Mouse (Mus musculus): Measurements from ENCODE around the gene Sdk2. TPM values are rescaled to one million over a fixed set of nuclear protein-coding genes. Genes with fewer than 3 reads are reported as not detected.

Sdk2 gene
- total and polyA plus RNA-seq, 3 experiments: 0.13 TPM; not detected in 2

- Histone ChIP-seq H3K27me3 (ENCODE audit: control insufficient read depth in 1 of 2, insufficient read depth in 2 of 2, low read length in 2 of 2) (no peaks in the 10 kb centered on the region), H3K4me1 (ENCODE audit: control insufficient read depth in 1 of 2, insufficient read depth in 2 of 2, low read length in 2 of 2) (no peaks in the 10 kb centered on the region), H3K79me2 (ENCODE audit: control insufficient read depth, insufficient read depth, low read length, poor library complexity) (no peaks in the 10 kb centered on the region), H3K4me3 (ENCODE audit: control insufficient read depth in 1 of 2, insufficient read depth in 1 of 2, low read depth in 2 of 2, low read length in 2 of 2) (no peak overlapping the region), H3K36me3 (ENCODE audit: control insufficient read depth in 1 of 2, insufficient read depth in 2 of 2, low read length in 2 of 2) (no peaks in the 10 kb centered on the region), H3K9ac (ENCODE audit: control insufficient read depth, low read depth, low read length, poor library complexity, severe bottlenecking) (no peak overlapping the region), H3K9me3 (replicated peaks; ENCODE audit: insufficient read depth, low read length) (no peaks in the 10 kb centered on the region), H3K27ac (ENCODE audit: control insufficient read depth, low read depth, low read length) (no peak overlapping the region)
- no peak for DNase-seq (ENCODE audit: low read depth, low spot score)
- TF ChIP-seq NRF1 (IDR thresholded peaks at IDR 0.05; ENCODE audit: insufficient read depth, low read depth, low read length, poor library complexity, severe bottlenecking) (no peak), UBTF (IDR thresholded peaks at IDR 0.05; ENCODE audit: borderline replicate concordance, insufficient read depth, low read depth, low read length) (no peak), HCFC1 (IDR thresholded peaks at IDR 0.05; ENCODE audit: low read depth, low read length) (no peak), MXI1 (IDR thresholded peaks at IDR 0.05; ENCODE audit: low read depth, low read length) (no peak), USF1 (IDR thresholded peaks at IDR 0.05; ENCODE audit: low read depth, low read length) (no peak), SIN3A (IDR thresholded peaks at IDR 0.05; ENCODE audit: low read length) (no peak), TBP (IDR thresholded peaks at IDR 0.05; ENCODE audit: low read depth, low read length) (no peak), ETS1 (IDR thresholded peaks at IDR 0.05; ENCODE audit: low read depth, low read length) (no peak), POLR2AphosphoS5 (IDR thresholded peaks at IDR 0.05; ENCODE audit: borderline replicate concordance, low read depth, low read length) (no peak), TAL1 (IDR thresholded peaks at IDR 0.05; ENCODE audit: low read length) (no peak)
Observed at GRCm38 (mm10) chr11:113888156-113888750, 178.6 kb downstream of the Sdk2 start.

- no peaks in the 10 kb centered on the region for H3K27me3 ChIP-seq (ENCODE audit: control insufficient read depth in 1 of 2, insufficient read depth in 2 of 2, low read length in 2 of 2)
- TF ChIP-seq SMC3 (IDR thresholded peaks at IDR 0.05; ENCODE audit: low read depth, low read length): no peak
- TF ChIP-seq MYB (IDR thresholded peaks at IDR 0.05; ENCODE audit: low read depth, low read length): no peak
- no peak for TF ChIP-seq NELFE (IDR thresholded peaks at IDR 0.05; ENCODE audit: low read depth, low read length)
- TF ChIP-seq MEF2A (IDR thresholded peaks at IDR 0.05; ENCODE audit: extremely low read depth, insufficient replicate concordance, low read depth, low read length, poor library complexity, severe bottlenecking): no peak
- TF ChIP-seq USF2 (IDR thresholded peaks at IDR 0.05; ENCODE audit: borderline replicate concordance in 1 of 2, insufficient read depth in 1 of 2, low read depth in 1 of 2, low read length in 2 of 2): no peak
- no peak for TF ChIP-seq ZKSCAN1 (IDR thresholded peaks at IDR 0.05; ENCODE audit: low read depth, low read length)
- TF ChIP-seq BHLHE40 (IDR thresholded peaks at IDR 0.05; ENCODE audit: borderline replicate concordance, low read depth, low read length): no peak
- no peak for TF ChIP-seq ZC3H11A (IDR thresholded peaks at IDR 0.05; ENCODE audit: low read depth, low read length)
- TF ChIP-seq MAFK (IDR thresholded peaks at IDR 0.05; ENCODE audit: borderline replicate concordance, low read depth, low read length): no peak
- no peak for TF ChIP-seq EP300 (IDR thresholded peaks at IDR 0.05; ENCODE audit: low read depth in 1 of 2, low read length in 2 of 2)
- no peak for TF ChIP-seq POLR2AphosphoS5 (IDR thresholded peaks at IDR 0.05; ENCODE audit: borderline replicate concordance, low read depth, low read length)
- no peak for TF ChIP-seq ELF1 (IDR thresholded peaks at IDR 0.05; ENCODE audit: low read depth, low read length)
- TF ChIP-seq POLR2AphosphoS2 (IDR thresholded peaks at IDR 0.05; ENCODE audit: low read length): no peak
- TF ChIP-seq TAL1 (IDR thresholded peaks at IDR 0.05; ENCODE audit: low read length): no peak
- TF ChIP-seq ZNF384 (IDR thresholded peaks at IDR 0.05; ENCODE audit: low read depth, low read length): no peak
- no peak for TF ChIP-seq ZMIZ1 (IDR thresholded peaks at IDR 0.05; ENCODE audit: low read depth, low read length)
- TF ChIP-seq HCFC1 (IDR thresholded peaks at IDR 0.05; ENCODE audit: low read depth, low read length): no peak
- TF ChIP-seq SIN3A (IDR thresholded peaks at IDR 0.05; ENCODE audit: low read length): no peak
- TF ChIP-seq POLR2A (IDR thresholded peaks at IDR 0.05; ENCODE audit: control insufficient read depth in 1 of 2, insufficient read depth in 1 of 2, low read depth in 1 of 2, low read length in 2 of 2, poor library complexity in 1 of 2): no peak
- no peak for TF ChIP-seq MAX (IDR thresholded peaks at IDR 0.05; ENCODE audit: low read length)
- H3K9me3 ChIP-seq (replicated peaks; ENCODE audit: insufficient read depth, low read length): no peaks in the 10 kb centered on the region
- no peaks in the 10 kb centered on the region for H3K4me1 ChIP-seq (ENCODE audit: control insufficient read depth in 1 of 2, insufficient read depth in 2 of 2, low read length in 2 of 2)
- no peaks in the 10 kb centered on the region for H3K79me2 ChIP-seq (ENCODE audit: control insufficient read depth, insufficient read depth, low read length, poor library complexity)
- H3K36me3 ChIP-seq (ENCODE audit: control insufficient read depth in 1 of 2, insufficient read depth in 2 of 2, low read length in 2 of 2): no peaks in the 10 kb centered on the region
- no peak overlapping the region for H3K9ac ChIP-seq (ENCODE audit: control insufficient read depth, low read depth, low read length, poor library complexity, severe bottlenecking)
- H3K27ac ChIP-seq (ENCODE audit: control insufficient read depth, low read depth, low read length): no peak overlapping the region
- H3K4me3 ChIP-seq (ENCODE audit: control insufficient read depth in 1 of 2, insufficient read depth in 1 of 2, low read depth in 2 of 2, low read length in 2 of 2): no peak overlapping the region
- no peak for DNase-seq (ENCODE audit: low read depth, low spot score)
Observed at GRCm38 (mm10) chr11:113886299-113886698, 180.5 kb downstream of the Sdk2 start.
